Mouse (Mus musculus) kidney, postnatal 4 days (tissue): Measurements from ENCODE around the gene Flywch2.

Experiments used
- DNase-seq, 2 experiments: peaks; one replicate each; pipeline ENCODE4 v3.0.0; 2021; ENCODE audit warnings: mixed read lengths in 2 of 2

The Flywch2 gene

DNA sequence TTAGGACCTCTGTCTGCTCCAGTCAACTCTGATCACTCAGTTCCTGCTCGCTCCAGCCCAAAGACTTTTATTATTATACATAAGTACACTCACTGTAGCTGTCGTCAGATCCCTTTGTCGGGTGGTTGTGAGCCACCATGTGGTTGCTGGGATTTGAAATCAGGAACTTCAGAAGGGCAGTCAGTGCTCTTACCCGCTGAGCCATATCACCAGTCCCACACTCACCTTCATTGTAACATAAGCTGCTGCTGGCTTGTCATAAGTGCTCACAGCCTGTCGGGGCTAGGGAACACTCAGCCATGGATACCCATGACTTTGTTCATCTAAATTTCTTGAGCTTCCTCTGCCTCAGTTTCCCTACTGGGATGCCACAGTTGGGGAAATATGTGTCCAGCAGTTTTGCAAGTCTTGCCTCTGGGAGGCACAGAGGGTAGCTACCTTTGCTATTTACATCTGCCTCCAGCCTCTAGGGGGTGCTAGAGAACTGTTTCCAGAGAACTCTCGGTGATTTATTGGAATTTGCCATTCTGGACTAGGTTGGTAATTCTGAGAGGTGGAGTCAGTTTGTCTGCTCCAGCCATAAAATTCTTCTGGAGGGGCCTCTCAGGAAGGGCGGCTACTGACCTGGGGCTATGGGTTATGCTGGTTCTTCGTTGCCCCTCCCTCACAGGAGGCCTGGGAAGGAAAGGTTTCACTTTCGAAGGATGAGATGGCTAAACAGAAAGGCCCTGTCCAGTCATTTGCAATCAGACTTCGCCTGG is 37.1 kb downstream of the Flywch2 start:
- DNase-seq, result peak; percentile 68 to 78

DNA sequence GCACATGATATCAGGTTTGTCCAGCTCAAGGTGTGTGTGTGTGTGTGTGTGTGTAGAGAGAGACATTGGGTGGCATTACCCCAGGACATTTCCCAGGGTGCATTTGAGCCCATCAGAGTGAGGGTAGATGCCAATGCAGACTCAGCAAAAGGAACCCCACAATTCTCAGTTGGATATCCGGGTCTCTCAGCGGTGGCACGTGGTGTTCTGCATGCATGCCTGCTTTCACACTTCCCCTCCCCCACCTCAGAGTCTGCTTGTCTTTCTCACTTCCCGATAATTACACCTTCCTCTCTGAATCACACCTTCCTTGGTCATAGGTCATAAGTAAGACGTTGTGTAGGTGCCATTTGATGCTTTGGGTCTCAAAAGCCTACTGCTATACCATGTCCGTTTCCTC is 37.9 kb downstream of the Flywch2 start:
- no peak for DNase-seq

GRCm38 (mm10) chr17:23747471-23747870 is 38.4 kb downstream of the Flywch2 start:
- DNase-seq, result no peak

GRCm38 (mm10) chr17:23746767-23747166 is 39.1 kb downstream of the Flywch2 start:
- no peak for DNase-seq

- DNase-seq, result peak in 1 of 2 experiments; percentile 55
Measured at GRCm38 (mm10) chr17:23746311-23746710, 39.6 kb downstream of the Flywch2 start.

DNA sequence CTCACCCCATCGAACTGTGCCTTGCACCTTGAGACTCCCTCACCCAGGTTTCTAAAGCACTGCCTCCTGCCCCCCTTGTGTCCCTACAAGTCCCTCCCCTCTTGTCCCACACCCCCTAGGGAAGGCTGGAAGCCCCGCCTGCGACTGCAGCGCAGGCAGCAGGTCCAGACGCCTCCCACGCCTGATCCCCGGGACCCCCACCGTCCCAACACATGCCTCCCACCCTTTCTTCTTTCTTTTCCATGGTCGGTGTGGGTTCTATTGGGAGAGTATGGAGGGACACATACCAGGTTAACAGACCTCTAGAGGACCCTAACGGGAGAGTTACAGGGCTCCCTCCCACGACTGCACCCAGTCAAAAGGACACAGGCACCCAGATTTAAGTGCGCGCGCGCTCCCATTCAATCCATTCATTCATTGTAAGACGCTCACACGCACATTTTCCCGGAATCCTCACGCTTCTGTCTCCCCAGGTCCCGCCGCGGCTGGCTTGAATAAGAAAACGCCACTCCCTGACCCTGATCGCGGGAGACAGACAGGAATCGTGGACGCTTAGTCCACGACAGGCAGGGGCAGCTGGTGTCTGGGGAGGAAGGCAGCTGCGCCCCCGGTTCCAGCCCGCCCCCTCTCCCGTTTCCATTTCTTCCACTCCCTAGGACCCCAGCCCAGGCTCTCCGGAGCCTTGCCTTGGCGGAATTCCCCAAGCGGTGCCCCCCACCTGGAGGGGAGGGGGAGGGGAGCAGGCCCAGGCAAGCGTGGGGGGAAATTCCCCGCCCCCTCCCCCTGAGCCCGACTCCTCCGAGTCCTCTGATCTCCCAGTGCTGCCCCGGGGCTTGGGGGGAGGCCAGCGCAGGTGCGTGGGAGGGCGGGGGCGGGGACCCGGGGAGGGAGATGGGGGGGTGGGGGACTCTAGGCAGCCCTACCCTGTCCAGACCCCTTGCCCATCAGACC is 40.3 kb downstream of the Flywch2 start, which contains the start of gene Kremen2:
Gene Kremen2 (minus strand): TSS at position 533 of the 951 bp plus-strand sequence.
- DNase-seq, result no peak

DNA sequence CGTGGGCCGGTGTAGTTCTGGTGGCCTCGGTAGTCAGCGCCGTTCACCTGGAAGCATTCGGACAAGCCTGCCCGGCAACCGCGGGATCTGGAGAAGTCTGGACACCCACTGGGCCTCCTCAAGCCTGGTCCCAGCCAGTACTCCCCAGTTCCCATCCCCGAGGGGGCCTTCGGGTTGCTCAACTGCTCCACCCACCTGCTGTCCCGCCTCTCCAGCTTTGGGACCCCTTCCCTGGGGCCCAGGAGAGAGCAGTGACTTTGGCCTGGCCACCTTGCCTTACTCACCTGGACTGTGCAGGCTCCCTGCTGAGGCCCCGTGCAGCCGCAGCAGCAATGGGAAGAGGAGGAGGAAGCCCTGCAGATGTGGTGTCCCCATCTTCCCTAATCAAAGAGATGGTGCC is 41.2 kb downstream of the Flywch2 start:
- no peak for DNase-seq

- no peak for DNase-seq
Measured at GRCm38 (mm10) chr17:23744076-23744475, 41.8 kb downstream of the Flywch2 start.

DNA sequence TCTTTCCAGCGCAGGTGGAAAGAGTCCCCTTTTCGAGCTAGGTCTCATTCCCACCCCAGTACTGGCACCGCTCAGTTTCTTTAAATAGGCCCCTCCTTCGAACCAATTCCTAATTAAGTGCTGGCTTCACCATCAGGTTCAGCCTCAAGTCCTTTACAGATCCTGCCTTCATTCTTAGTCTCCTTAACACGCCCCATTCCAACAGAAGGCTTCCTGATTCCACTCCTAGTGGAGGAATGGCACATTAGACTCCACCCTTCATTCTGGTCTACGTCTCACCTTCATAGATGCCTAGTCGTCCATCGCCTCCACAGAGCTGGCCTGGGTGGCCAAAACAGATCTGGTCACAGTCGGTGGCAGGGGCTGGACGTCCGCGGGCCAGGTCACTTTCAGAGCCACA is 42.9 kb downstream of the Flywch2 start:
- no peak for DNase-seq

- DNase-seq, result peak; percentile 51 to 68
Measured at GRCm38 (mm10) chr17:23742210-23742793, 43.6 kb downstream of the Flywch2 start.

DNA sequence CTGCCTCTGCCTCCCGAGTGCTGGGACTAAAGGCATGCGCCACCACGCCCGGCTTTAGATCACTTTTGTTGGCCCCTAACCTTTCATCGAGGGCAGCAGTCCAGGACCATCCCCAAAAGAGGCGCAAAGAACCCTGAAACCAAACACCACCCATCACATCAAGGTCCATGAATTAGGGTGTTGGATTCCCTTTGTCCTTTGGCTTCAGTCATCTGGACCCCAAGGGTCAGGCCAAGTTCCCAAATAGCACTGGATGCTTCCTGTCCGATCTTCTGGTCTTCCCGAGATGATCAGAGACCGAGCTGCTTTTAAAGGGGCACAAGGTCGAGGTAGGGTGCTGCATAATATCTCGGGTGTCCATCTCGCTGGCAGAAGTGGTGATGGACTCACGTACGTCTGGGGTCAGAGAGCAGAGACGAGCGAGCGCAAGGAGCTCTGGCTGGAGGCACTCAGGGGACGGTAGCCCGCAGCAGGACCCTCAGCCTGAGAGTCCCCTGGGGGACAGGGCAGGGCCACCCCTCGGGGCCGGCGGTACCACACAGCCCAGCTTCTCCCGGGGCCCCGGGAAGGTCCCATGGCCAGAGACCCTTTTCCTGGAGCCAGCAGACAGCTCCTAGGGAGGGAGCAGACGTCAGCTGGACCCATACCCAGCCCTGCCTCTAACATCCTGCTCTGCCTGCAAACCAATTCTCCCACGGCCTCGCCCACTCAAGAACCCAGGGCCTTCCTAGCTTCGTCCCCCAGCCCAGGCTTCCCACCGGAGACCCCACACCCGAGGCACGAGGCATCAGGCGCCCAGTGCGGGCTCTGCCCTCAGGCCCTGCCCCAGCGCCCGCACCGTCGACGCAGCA is 44.3 kb downstream of the Flywch2 start:
- DNase-seq, result no peak

GRCm38 (mm10) chr17:23740598-23741021 is 45.3 kb downstream of the Flywch2 start, which contains the start of gene Paqr4:
Gene Paqr4 (minus strand): TSS chr17:23740867.
- DNase-seq, result no peak

DNA sequence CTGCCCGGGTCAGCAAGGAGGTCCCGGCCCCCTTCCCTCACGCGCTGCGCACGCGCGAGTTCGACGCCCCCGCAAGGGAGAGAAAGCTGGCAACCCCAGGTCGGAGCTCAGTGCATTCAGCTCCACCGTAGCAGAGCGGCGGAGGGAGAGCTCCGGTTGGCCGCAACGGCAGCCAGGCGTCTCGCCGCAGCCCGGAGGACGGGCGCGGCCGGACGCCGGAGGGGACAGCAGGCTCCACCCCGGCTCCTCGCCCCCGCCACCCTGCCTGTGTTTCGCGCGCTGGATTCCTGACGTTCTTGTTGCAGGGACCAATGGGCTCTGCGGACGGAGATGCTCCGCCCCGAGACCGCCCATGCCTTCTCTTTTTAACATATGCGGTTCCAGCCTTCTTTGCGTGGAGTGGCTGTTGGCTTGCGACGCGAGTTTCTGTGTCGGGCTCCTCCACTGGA is 45.7 kb downstream of the Flywch2 start:
- DNase-seq, result peak; percentile 90 to 94

- DNase-seq, result peak; percentile 65 to 66
Measured at GRCm38 (mm10) chr17:23739202-23740135, 46.4 kb downstream of the Flywch2 start.

- no peak for DNase-seq
Measured at GRCm38 (mm10) chr17:23738836-23739201, 47.1 kb downstream of the Flywch2 start.

DNA sequence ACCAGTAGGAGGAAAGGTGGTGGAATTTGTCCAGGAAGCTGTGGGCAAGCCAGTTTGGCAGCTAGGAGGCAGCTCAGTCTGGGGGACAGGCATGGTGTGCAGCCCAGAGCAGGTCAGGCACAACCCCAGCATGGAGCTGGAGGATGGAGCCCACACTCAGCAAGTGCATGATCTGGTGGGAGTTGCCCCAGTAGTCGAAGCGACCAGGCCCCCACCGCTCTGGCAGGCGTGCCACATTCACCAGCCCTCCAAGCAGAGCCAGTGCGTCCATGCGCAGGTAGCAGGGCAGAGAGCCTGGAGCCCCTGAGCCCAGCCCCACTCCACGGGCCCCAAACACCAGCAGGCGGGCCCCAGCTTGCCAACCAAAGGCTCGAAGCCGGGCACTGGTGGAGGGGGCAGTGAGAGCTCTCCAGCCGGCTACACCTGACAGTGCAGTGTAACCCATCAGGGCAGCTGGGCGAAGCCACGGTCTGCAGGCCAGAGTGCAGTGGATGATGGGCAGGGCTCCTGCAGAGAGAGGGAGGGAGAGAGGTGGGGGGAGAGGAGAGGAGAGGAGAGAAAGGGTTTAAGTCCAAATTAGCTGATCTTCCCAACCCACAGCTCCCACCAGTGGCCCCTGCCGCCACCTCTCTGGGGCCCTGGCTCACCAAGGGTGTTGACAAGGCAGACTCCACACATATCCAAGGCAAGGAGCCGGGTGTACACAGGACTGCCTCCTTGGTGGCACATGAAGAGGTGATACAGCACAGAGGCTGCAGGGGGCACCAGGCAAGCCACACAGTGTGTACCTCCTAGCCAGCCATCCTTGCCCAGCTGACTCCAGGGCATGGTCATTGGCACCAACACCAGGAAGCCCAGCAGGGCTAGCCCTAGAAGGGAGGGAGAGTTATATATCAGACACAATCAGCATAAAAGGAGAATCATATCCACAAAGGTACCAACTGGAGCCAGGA is 48.1 kb downstream of the Flywch2 start:
- DNase-seq, result peak in 1 of 2 experiments; percentile 50

DNA sequence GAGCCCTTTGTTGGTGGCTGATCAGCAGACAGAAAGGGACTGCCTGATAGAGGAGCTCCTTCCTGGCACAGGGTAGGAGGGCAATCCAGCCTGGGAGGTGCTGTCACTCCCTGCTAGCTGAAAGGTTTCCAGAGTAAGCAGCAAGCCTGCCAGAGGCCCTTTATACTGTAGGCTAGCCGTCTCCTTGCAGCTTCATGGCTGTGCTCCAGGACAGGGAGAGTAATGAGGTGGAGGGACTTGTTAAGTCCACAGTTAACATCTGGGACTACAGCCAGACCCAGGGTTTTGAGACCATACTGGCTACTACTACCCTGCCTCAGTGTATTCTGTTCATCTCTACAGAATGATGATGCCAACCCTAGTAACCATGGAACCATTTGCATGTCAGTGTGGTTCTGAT is 51.5 kb downstream of the Flywch2 start:
- no peak for DNase-seq

DNA sequence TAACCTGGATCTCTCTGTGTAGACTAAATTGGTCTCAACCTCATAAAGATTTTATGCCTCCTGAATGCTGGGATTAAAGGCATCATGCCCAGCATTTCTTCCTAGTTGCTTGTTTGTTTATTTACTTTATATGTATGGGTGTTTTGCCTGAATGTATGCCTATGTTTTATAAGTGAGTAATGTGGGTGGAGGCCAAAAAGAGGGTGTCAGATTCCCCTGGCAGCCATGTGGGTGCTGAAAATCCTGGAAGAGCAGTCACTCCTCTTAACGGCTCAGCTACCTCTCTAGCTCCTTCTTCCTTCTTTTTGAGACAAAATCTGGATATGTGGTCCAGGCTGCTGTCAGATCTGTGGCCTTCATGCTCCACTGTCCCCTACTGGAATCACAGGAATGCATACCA is 55.4 kb downstream of the Flywch2 start:
- DNase-seq, result no peak
